Mouse (Mus musculus) heart, adult 9 months (tissue): ENCODE measurements around the gene 4930402F06Rik.
A peak's percentile ranks its signal among the peaks of the same experiment; 100 is the strongest.

ENCODE experiments used
- DNase-seq, 2 experiments: peaks; one replicate each; pipeline ENCODE4 v3.0.0; 2022; ENCODE audit warnings: low spot score in 2 of 2

The 4930402F06Rik gene

GRCm38 (mm10) chr2:35417231-35417630, 20.3 kb upstream of the 4930402F06Rik start:
- no peak for DNase-seq

- no peak for DNase-seq
Measured at GRCm38 (mm10) chr2:35416473-35416872, 19.5 kb upstream of the 4930402F06Rik start.

GRCm38 (mm10) chr2:35412810-35413209, 15.8 kb upstream of the 4930402F06Rik start:
- DNase-seq = no peak

- no peak for DNase-seq
Measured at GRCm38 (mm10) chr2:35412246-35412645, 15.3 kb upstream of the 4930402F06Rik start.

GRCm38 (mm10) chr2:35411640-35412190, 14.7 kb upstream of the 4930402F06Rik start:
- DNase-seq = no peak

GRCm38 (mm10) chr2:35409466-35409865, 12.5 kb upstream of the 4930402F06Rik start:
- DNase-seq = no peak

GRCm38 (mm10) chr2:35408409-35409110, 11.6 kb upstream of the 4930402F06Rik start:
- DNase-seq = no peak

GRCm38 (mm10) chr2:35407878-35408277, 10.9 kb upstream of the 4930402F06Rik start:
- DNase-seq = no peak

- no peak for DNase-seq
Measured at GRCm38 (mm10) chr2:35407266-35407665, 10.3 kb upstream of the 4930402F06Rik start.

GRCm38 (mm10) chr2:35406611-35407010, 9.6 kb upstream of the 4930402F06Rik start:
- no peak for DNase-seq

- no peak for DNase-seq
Measured at GRCm38 (mm10) chr2:35402391-35402790, 5.4 kb upstream of the 4930402F06Rik start.

- DNase-seq = no peak
Measured at GRCm38 (mm10) chr2:35400739-35401138, 3.8 kb upstream of the 4930402F06Rik start.

GRCm38 (mm10) chr2:35398184-35398828, 1.3 kb upstream of the 4930402F06Rik start:
- no peak for DNase-seq

GRCm38 (mm10) chr2:35397590-35398173, 707 bp upstream of the 4930402F06Rik start:
- DNase-seq = peak; percentile 51 to 69

- DNase-seq = peak; percentile 57 to 62
Measured at GRCm38 (mm10) chr2:35385441-35385871, 11.5 kb downstream of the 4930402F06Rik start.

- no peak for DNase-seq
Measured at GRCm38 (mm10) chr2:35379306-35379705, 17.7 kb downstream of the 4930402F06Rik start.

- DNase-seq = no peak
Measured at GRCm38 (mm10) chr2:35377600-35377999, 19.4 kb downstream of the 4930402F06Rik start.

GRCm38 (mm10) chr2:35373003-35373402, 24.0 kb downstream of the 4930402F06Rik start:
- no peak for DNase-seq

GRCm38 (mm10) chr2:35370686-35371085, 26.3 kb downstream of the 4930402F06Rik start:
- DNase-seq = no peak

- DNase-seq = no peak
Measured at GRCm38 (mm10) chr2:35367629-35368028, 29.3 kb downstream of the 4930402F06Rik start, which contains the start of gene 4930568D16Rik. Gene 4930568D16Rik, minus strand, starts transcription at chr2:35367729.

GRCm38 (mm10) chr2:35349184-35349583, 47.8 kb downstream of the 4930402F06Rik start:
- DNase-seq = peak; percentile 24 to 32

- peak in 1 of 2 experiments; percentile 23 for DNase-seq
Measured at GRCm38 (mm10) chr2:35345984-35346383, 51.0 kb downstream of the 4930402F06Rik start.
